ENCODE assay signal across 11 mouse cellular contexts in the genomic region with DNA sequence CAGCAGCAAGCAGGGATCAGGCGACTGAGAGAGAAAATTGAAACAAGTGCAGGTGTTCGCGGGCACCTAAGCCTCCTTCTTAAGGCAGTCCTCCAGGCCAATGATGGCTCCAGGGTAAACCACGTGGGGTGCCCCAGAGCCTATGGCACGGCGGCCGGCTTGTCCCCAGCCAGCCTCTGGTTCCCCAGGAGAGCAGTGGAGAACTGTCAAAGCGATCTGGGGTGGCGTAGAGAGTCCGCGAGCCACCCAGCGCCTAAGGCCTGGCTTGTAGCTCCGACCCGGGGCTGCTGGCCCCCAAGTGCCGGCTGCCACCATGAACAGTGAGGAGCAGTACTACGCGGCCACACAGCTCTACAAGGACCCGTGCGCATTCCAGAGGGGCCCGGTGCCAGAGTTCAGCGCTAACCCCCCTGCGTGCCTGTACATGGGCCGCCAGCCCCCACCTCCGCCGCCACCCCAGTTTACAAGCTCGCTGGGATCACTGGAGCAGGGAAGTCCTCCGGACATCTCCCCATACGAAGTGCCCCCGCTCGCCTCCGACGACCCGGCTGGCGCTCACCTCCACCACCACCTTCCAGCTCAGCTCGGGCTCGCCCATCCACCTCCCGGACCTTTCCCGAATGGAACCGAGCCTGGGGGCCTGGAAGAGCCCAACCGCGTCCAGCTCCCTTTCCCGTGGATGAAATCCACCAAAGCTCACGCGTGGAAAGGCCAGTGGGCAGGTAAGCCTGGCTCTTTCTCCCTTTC. TPM values are rescaled to one million over a fixed set of nuclear protein-coding genes. Genes with fewer than 3 reads are reported as not detected.
DNase-seq lines count a peak whose midpoint lies in the region; ATAC-seq and TF ChIP-seq lines count a peak whose summit lies in the region.
"Had no signal": no experiment of that assay in that cellular context is flagged by ENCODE, and none has a peak within 500 bp of the region (broad histone marks: within the 10 kb centered on the region; RNA-seq: fewer than 3 reads in every experiment).

A gene (plus strand): TSS at position 34 of the 747 bp plus-strand sequence.

- ATAC-seq in kidney, postnatal 0 days (replicated peaks; ENCODE audit: low FRiP score, low read depth), result no peak
- ATAC-seq in megakaryocyte progenitor cell, adult 5-6 weeks (replicated peaks; ENCODE audit: poor library complexity), result peak; percentile 41

- no peaks in the 10 kb centered on the region for H3K4me1 ChIP-seq in kidney, postnatal 0 days (replicated peaks; ENCODE audit: insufficient read depth, low read length)
- H3K4me1 ChIP-seq in kidney, adult 2 months (ENCODE audit: control insufficient read depth, insufficient read depth, low read length), result no peaks in the 10 kb centered on the region
- H3K4me1 ChIP-seq in embryonic facial prominence, embryonic 10.5 days, result peaks cover 8% of the 10 kb centered on the region; the same call in 1 of the 2 replicates

- peaks cover 96% of the 10 kb centered on the region for H3K27me3 ChIP-seq in kidney, postnatal 0 days (ENCODE audit: insufficient read depth, low read length)
- peaks cover 7% of the 10 kb centered on the region for H3K27me3 ChIP-seq in kidney, adult 2 months (replicated peaks; ENCODE audit: control insufficient read depth, insufficient read depth, low read length)
- peaks cover 100% of the 10 kb centered on the region for H3K27me3 ChIP-seq in embryonic facial prominence, embryonic 10.5 days (replicated peaks; ENCODE audit: low read depth, poor library complexity, severe bottlenecking)

- TF ChIP-seq CTCF in kidney, postnatal 0 days (IDR thresholded peaks at IDR 0.05; ENCODE audit: low read depth), result no peak
- TF ChIP-seq CTCF in kidney, adult 2 months (conservative IDR thresholded peaks at IDR 0.05; ENCODE audit: insufficient read depth, insufficient read length, low read depth, low read length), result no peak

- H3K9ac ChIP-seq in kidney, postnatal 0 days (ENCODE audit: low read depth, low read length), result no peak within 1 kb of the TSS

- TF ChIP-seq POLR2A in kidney, adult 2 months (IDR thresholded peaks at IDR 0.05; ENCODE audit: low read depth, low read length), result no peak

- WGBS in kidney, postnatal 0 days, result 2% methylated on average over 44 of the region's 44 CpGs
- 2% methylated on average over 44 of the region's 44 CpGs for WGBS in kidney, adult 2 months
- WGBS in embryonic facial prominence, embryonic 10.5 days, result under 1% methylated on average over 44 of the region's 44 CpGs

- H3K4me2 ChIP-seq in kidney, postnatal 0 days (ENCODE audit: low read length), result no peak within 1 kb of the TSS

- DNase-seq in adrenal gland, adult 2 months, result peak; percentile 12
- no peak for DNase-seq in adrenal gland, postnatal 36 days
- DNase-seq in kidney, postnatal 0 days (ENCODE audit: low spot score), result no peak
- no peak for DNase-seq in kidney, adult 2 months
- DNase-seq in embryonic facial prominence, embryonic 10.5 days (ENCODE audit: low spot score), result peak; percentile 70
- no peak for DNase-seq in adrenal gland, postnatal 25 days
- DNase-seq in urinary bladder, postnatal 4 days (ENCODE audit: low spot score in 2 of 2), result no peak
- DNase-seq: gastrocnemius, postnatal 36 days; thymus, adult 18-20 months had no signal

- H3K9me3 ChIP-seq in kidney, postnatal 0 days (replicated peaks; ENCODE audit: low read length), result no peaks in the 10 kb centered on the region
- no peaks in the 10 kb centered on the region for H3K9me3 ChIP-seq in embryonic facial prominence, embryonic 10.5 days

- H3K4me3 ChIP-seq in kidney, postnatal 0 days (replicated peaks; ENCODE audit: low read depth, low read length), result 0 out of 2 replicates have a peak within 1 kb of the TSS, but pooled peaks have one; percentile 3
- H3K4me3 ChIP-seq in kidney, adult 2 months (ENCODE audit: insufficient read depth, low read depth, low read length), result no peak within 1 kb of the TSS
- peak within 1 kb of the TSS; percentile 25 for H3K4me3 ChIP-seq in embryonic facial prominence, embryonic 10.5 days

- H3K36me3 ChIP-seq in kidney, postnatal 0 days (ENCODE audit: insufficient read depth, low read length), result no peaks in the 10 kb centered on the region
- no peaks in the 10 kb centered on the region for H3K36me3 ChIP-seq in kidney, adult 2 months (ENCODE audit: control insufficient read depth, insufficient read depth, low read length)
- H3K36me3 ChIP-seq in embryonic facial prominence, embryonic 10.5 days (replicated peaks), result no peaks in the 10 kb centered on the region

- H3K27ac ChIP-seq in kidney, postnatal 0 days, result no peak within 1 kb of the TSS
- no peak within 1 kb of the TSS for H3K27ac ChIP-seq in kidney, adult 2 months (ENCODE audit: insufficient read depth, low read depth, low read length)
- no peak within 1 kb of the TSS for H3K27ac ChIP-seq in embryonic facial prominence, embryonic 10.5 days (replicated peaks)

RNA-seq across cellular contexts. Expression of the gene that starts here (rescaled TPM):
- not detected for total RNA-seq in adrenal gland, adult 2 months (2021)
- not detected in 2 replicates for polyA plus RNA-seq in adrenal gland, adult 2 months (2012; rRNA removed)
- total RNA-seq in adrenal gland, postnatal 36 days (2021), result not detected
- polyA plus RNA-seq in kidney, postnatal 0 days (2015; fragmentation: Nextera tagmentation; extraction: Ambion mirVana), result not detected in 2 replicates
- polyA plus RNA-seq in kidney, adult 2 months (2012; rRNA removed), result not detected in 2 replicates
- not detected in 2 replicates for polyA plus RNA-seq in embryonic facial prominence, embryonic 10.5 days (2016; fragmentation: Nextera tagmentation; extraction: Ambion mirVana)
- not detected in 2 replicates for total RNA-seq in megakaryocyte progenitor cell, adult 5-6 weeks (2015)
- total RNA-seq in megakaryocyte progenitor cell, adult 5-6 weeks (2017), result not detected in 2 replicates
- not detected in 2 replicates for total RNA-seq in adrenal gland, postnatal 25 days (2021)
- total RNA-seq: gastrocnemius, postnatal 36 days had no signal
- polyA plus RNA-seq: limb, embryonic 14.5 days had no signal

Comparison
In these comparisons a context has a peak if more than half of its experiments do, and no peak if none do; other contexts are left out.
1. Peak in DNase-seq in adrenal gland, adult 2 months; RNA of the gene not detected or under 1 TPM.
2. Peak in DNase-seq and H3K4me3 ChIP-seq in embryonic facial prominence, embryonic 10.5 days; RNA of the gene not detected or under 1 TPM.
3. Peak in ATAC-seq in megakaryocyte progenitor cell, adult 5-6 weeks; RNA of the gene not detected or under 1 TPM.